Mouse (Mus musculus): ENCODE data around the gene Spcs2. TPM values are rescaled to one million over a fixed set of nuclear protein-coding genes. Genes with fewer than 3 reads are reported as not detected.

The Spcs2 gene
- polyA plus RNA-seq, 1 experiment from 2014 or later, result 268 TPM

Other genes starting within 250 kb of the Spcs2 start
- gene Tpbgl, start 236.4 kb downstream of the Spcs2 start, polyA plus RNA-seq (2014; fragmentation: Nextera tagmentation; extraction: Ambion mirVana), result 1.7 and 2.5 TPM in 2 replicates
- 7.7 and 8.4 TPM in 2 replicates for gene Slco2b1, start 152.1 kb downstream of the Spcs2 start, polyA plus RNA-seq (2014; fragmentation: Nextera tagmentation; extraction: Ambion mirVana)
- not detected in 2 replicates for gene Olfr520, start 133.2 kb downstream of the Spcs2 start, polyA plus RNA-seq (2014; fragmentation: Nextera tagmentation; extraction: Ambion mirVana)
- not detected in 2 replicates for gene Olfr521, start 100.0 kb downstream of the Spcs2 start, polyA plus RNA-seq (2014; fragmentation: Nextera tagmentation; extraction: Ambion mirVana)
- gene Neu3, start 35.0 kb downstream of the Spcs2 start, polyA plus RNA-seq (2014; fragmentation: Nextera tagmentation; extraction: Ambion mirVana), result 1.3 and 2.2 TPM in 2 replicates
- gene Xrra1, start 4.3 kb downstream of the Spcs2 start, polyA plus RNA-seq (2014; fragmentation: Nextera tagmentation; extraction: Ambion mirVana), result 1.1 and 1.3 TPM in 2 replicates
- 5.3 and 5.8 TPM in 2 replicates for gene Rnf169, start 117.0 kb upstream of the Spcs2 start, polyA plus RNA-seq (2014; fragmentation: Nextera tagmentation; extraction: Ambion mirVana)
- gene Chrdl2, start 142.7 kb upstream of the Spcs2 start, polyA plus RNA-seq (2014; fragmentation: Nextera tagmentation; extraction: Ambion mirVana), result 0.31 and 0.67 TPM in 2 replicates

All from hindbrain, embryonic 14.5 days (tissue).